Comparison of ENCODE assay signal across 15 mouse cellular contexts in the genomic region with DNA sequence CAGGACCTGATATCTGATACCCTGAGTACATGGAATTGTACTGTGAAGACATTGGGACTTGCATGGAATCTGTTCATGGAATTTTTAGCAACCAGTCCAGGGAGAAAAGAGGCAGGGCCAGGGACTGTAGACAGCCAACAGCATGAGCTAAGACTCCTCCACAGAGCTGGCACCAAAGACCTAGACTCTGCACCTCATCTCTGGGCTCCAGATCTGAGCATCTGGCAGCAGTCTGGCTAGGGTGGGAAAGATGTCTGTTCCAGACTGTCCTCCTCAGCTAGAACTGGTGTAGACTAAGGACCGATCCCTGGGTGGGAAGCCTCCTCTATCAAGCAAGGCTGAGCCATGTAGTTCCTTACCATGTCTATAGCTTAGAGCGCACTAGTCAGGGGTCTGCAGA. TPM values are rescaled to one million over a fixed set of nuclear protein-coding genes. Genes with fewer than 3 reads are reported as not detected.
A peak's percentile ranks its signal among the peaks of the same experiment; 100 is the strongest.
DNase-seq lines count a peak whose midpoint lies in the region; ATAC-seq lines count a peak whose summit lies in the region.
"Had no signal": no experiment of that assay in that cellular context is flagged by ENCODE, and none has a peak within 500 bp of the region (broad histone marks: within the 10 kb centered on the region; RNA-seq: fewer than 3 reads in every experiment).

No protein-coding gene starts in this region.

- DNase-seq in frontal cortex, postnatal 25 days (ENCODE audit: low spot score in 2 of 2): no peak
- peak; percentile 79 for DNase-seq in right cerebral cortex, adult 18-20 months
- DNase-seq in right cerebral cortex, postnatal 4 days: no peak
- peak; percentile 29 to 69 for DNase-seq in left cerebral cortex, postnatal 14 days (ENCODE audit: low spot score in 2 of 2)
- DNase-seq in telencephalon, adult 2 months (ENCODE audit: low read depth, low spot score): peak; percentile 81
- DNase-seq in urinary bladder, postnatal 14 days (ENCODE audit: low spot score): no peak
- DNase-seq in kidney, postnatal 4 days: no peak
- DNase-seq: gastrocnemius, postnatal 36 days; heart, adult 2 months; kidney, adult 11 months; thymus, adult 18-20 months; thymus, postnatal 36 days had no signal

- intact Hi-C loops in left cerebral cortex, postnatal 14 days (cut with DNase I): no loop called here

- peak; percentile 92 for ATAC-seq in frontal cortex, adult (ENCODE audit: low TSS enrichment)
- ATAC-seq: midbrain, embryonic 15.5 days had no signal

RNA-seq across cellular contexts. Expression of gene Slc35f3, which starts 25.9 kb away (rescaled TPM):
- 10 to 100 TPM; 25.7 to 27.0 TPM for total RNA-seq in left cerebral cortex, postnatal 14 days (2021)
- total RNA-seq: gastrocnemius, postnatal 36 days; heart, adult 2 months; liver, adult 2 months had no signal

Comparison
In these comparisons a context has a peak if more than half of its experiments do, and no peak if none do; other contexts are left out.
1. DNase-seq: peak in right cerebral cortex, adult 18-20 months (single experiment), left cerebral cortex, postnatal 14 days (2 of 2) and telencephalon, adult 2 months (single experiment); none in frontal cortex, postnatal 25 days (0 of 2), right cerebral cortex, postnatal 4 days (single experiment), urinary bladder, postnatal 14 days (single experiment) and kidney, postnatal 4 days (0 of 2).